Mouse (Mus musculus) forebrain, postnatal 0 days (tissue): ENCODE measurements around the gene Krt27. TPM values are rescaled to one million over a fixed set of nuclear protein-coding genes. Genes with fewer than 3 reads are reported as not detected.
A peak's percentile ranks its signal among the peaks of the same experiment; 100 is the strongest.

Experiments
- ATAC-seq: fragments of 200-750 bp; cut with Nextera tagmentation; 2 replicates; pipeline ENCODE4 v1.8.0; 2017; ENCODE audit warnings: mild to moderate bottlenecking, moderate library complexity
- DNase-seq: peaks from one replicate; pipeline ENCODE4 v3.0.0-alpha.2; 2015
- H3K27ac ChIP-seq: fragments of 300-500 bp; sonication (generic); 2 replicates; pipeline ENCODE4 v1.5.1; 2014; ENCODE audit warnings: low read depth, mild to moderate bottlenecking, antibody characterized with exemption, low read length, moderate library complexity, mixed read lengths
- H3K27me3 ChIP-seq: fragments of 300-500 bp; sonication (generic); 2 replicates; pipeline ENCODE4 v1.6.1; 2014; ENCODE audit warnings: mild to moderate bottlenecking, low read length, mixed read lengths; ENCODE audit not compliant: insufficient read depth
- H3K36me3 ChIP-seq: fragments of 300-500 bp; sonication (generic); 2 replicates; pipeline ENCODE4 v1.6.1; 2014; ENCODE audit warnings: mild to moderate bottlenecking, moderate library complexity; ENCODE audit not compliant: insufficient read depth
- H3K4me1 ChIP-seq: fragments of 300-500 bp; sonication (generic); 2 replicates; pipeline ENCODE4 v1.6.1; 2014; ENCODE audit warnings: antibody characterized with exemption; ENCODE audit not compliant: insufficient read depth
- H3K4me2 ChIP-seq: fragments of 300-500 bp; sonication (generic); 2 replicates; pipeline ENCODE4 v1.6.1; 2014; ENCODE audit warnings: low read depth, mild to moderate bottlenecking, moderate library complexity
- H3K4me3 ChIP-seq: fragments of 300-500 bp; sonication (generic); 2 replicates; pipeline ENCODE4 v1.5.1; 2014; ENCODE audit warnings: low read depth, low read length, mixed read lengths
- H3K9ac ChIP-seq: fragments of 300-500 bp; sonication (generic); 2 replicates; pipeline ENCODE4 v1.6.1; 2014; ENCODE audit warnings: mild to moderate bottlenecking
- H3K9me3 ChIP-seq: fragments of 300-500 bp; sonication (generic); 2 replicates; pipeline ENCODE4 v1.6.1; 2016; ENCODE audit warnings: low read length
- CTCF ChIP-seq: sonication (generic); IDR thresholded peaks from 2 replicates; pipeline ENCODE4 v1.5.1; 2016; ENCODE audit warnings: antibody characterized with exemption, control low read depth, low read depth
- WGBS: fragments of 180-500 bp; shearing (Covaris S2); extraction: QIAGEN DNeasy Blood & Tissue Kit; methylation state at CpG from one replicate; pipeline ENCODE4 v1.1.7; 2014; 5-methylcytosine and 5-hydroxymethylcytosine counted together
- polyA plus RNA-seq: library from polyadenylated mRNA; unstranded; fragments of >200 nt; fragmentation: Nextera tagmentation; extraction: Ambion mirVana; gene quantifications from 2 replicates; pipeline ENCODE4 v1.2.1, GENCODE M21; 2015
- total RNA-seq: library from RNA; depleted of rRNA; stranded (reverse); fragments of >200 nt; gene quantifications from 2 replicates; pipeline ENCODE4 v1.2.3, GENCODE M21; 2014; rRNA removed

The Krt27 gene
- 0.23 TPM in 1 of 2 replicates, not detected in the other for total RNA-seq
- polyA plus RNA-seq: 0.10 TPM in 1 of 2 replicates, not detected in the other

DNA sequence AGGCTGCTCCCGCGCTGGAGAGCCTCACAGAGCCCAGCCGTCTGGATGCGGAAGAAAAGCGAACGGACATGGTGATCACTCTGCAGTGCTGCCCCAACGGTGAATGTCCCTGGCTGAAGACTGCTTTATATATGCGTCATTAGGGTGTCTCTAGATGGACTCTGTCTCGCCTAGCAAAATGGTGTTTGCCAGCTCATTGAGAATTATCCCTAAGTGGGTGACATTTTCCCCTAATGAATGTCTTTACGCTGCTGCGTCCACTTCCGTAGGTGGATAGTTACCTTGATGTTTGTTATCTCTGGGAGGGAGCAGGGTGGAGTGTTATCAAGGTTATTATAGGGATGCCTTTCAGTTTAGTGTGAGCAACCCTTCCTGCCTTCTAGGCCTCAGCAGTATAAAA is at the start of gene Krt27:
Gene Krt27, minus strand, starts transcription at position 101 of the 400 bp plus-strand sequence.
- Histone ChIP-seq H3K36me3 (no peaks in the 10 kb centered on the region), H3K4me3 (no peak within 1 kb of the TSS), H3K4me1 (no peaks in the 10 kb centered on the region), H3K27me3 (no peaks in the 10 kb centered on the region), H3K9me3 (no peaks in the 10 kb centered on the region), H3K27ac (no peak within 1 kb of the TSS), H3K9ac (no peak within 1 kb of the TSS), H3K4me2 (no peak within 1 kb of the TSS)
- DNase-seq (no peak), ATAC-seq (no peak)
- no peak for TF ChIP-seq CTCF
- WGBS: 86% methylated on average over 12 of the region's 12 CpGs

DNA sequence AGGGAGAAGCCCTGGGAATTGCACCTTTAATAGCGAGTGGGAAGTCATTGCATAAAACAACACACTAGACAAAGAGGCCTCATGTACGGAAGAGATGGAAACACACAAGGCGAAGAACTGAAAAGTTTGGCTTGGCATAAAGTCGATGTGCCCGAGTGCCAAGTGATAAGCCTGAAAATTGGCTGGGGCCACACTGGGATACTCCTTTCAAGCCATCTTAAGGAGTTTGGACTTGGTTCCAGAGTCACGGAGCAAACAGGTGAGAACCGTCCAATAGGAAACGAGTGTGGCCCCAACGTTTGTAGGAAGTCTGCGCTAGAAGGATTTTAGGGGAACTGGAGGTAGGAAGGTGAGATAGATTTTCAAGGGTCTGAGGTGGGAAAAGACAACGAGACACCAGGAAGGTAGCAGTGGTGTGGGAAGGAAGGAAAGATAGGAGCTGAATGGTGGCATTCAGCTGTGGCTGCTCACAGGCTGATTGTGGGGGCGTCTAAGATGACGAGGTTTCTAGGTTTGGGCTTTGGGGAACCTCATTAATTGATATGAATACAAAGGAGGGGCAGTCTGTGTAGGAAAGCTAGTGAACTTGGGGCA is 49.1 kb upstream of the Krt27 start:
- TF ChIP-seq CTCF: no peak
- Histone ChIP-seq H3K27me3 (no peaks in the 10 kb centered on the region), H3K4me1 (no peaks in the 10 kb centered on the region), H3K4me3 (no peak overlapping the region), H3K4me2 (no peak overlapping the region), H3K36me3 (no peaks in the 10 kb centered on the region), H3K9ac (no peak overlapping the region), H3K27ac (no peak overlapping the region), H3K9me3 (no peaks in the 10 kb centered on the region)
- no peak for ATAC-seq
- no peak for DNase-seq
- 87% methylated on average over 13 of the region's 13 CpGs for WGBS

DNA sequence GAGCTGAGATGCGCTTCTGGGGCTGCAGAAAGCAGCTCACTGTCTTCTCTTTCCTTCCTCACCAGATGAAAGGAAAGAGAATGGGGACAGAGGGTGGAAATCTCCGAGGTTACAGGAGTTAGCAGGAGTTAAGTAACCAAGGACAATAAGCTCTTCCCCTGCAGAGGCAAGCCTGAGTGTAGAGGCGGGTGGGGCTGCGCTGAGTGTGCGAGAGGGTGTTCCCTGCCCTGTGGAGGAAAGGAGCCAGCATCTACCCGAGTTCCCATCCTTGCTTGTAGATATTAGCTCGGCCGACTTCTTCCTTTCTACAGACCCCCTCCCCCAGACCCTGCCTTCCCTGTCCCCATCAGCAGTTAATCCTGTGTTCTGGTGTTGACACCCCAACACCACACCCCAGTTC is 47.9 kb upstream of the Krt27 start:
- TF ChIP-seq CTCF: no peak
- no peaks in the 10 kb centered on the region for H3K4me1 ChIP-seq
- WGBS: 48% methylated on average over 8 of the region's 8 CpGs
- no peak overlapping the region for H3K4me3 ChIP-seq
- no peaks in the 10 kb centered on the region for H3K9me3 ChIP-seq
- ATAC-seq (no peak), DNase-seq (no peak)
- H3K27ac ChIP-seq: no peak overlapping the region
- H3K9ac ChIP-seq: no peak overlapping the region
- H3K36me3 ChIP-seq: no peaks in the 10 kb centered on the region
- no peak overlapping the region for H3K4me2 ChIP-seq
- H3K27me3 ChIP-seq: no peaks in the 10 kb centered on the region

DNA sequence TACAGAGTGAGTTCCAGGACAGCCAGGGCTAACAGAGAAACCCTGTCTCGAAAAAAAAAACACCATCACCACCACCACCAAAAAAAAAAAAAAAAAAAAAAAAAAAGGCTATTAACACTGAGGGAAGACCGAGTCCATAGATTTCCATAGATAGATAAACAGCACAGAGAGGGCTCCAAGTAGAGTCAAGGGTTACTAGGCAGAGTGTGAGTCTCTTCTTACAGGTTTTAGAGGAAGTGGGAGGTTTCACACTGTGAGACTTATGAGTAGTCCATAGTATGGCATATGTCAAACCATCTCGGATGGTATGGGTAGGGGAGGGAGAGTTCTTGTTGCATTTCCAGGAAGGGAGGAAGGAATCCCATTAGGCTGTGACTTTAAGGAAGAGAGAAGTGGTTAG is 47.2 kb upstream of the Krt27 start:
- no peak overlapping the region for H3K4me2 ChIP-seq
- DNase-seq (no peak), ATAC-seq (no peak)
- H3K36me3 ChIP-seq: no peaks in the 10 kb centered on the region
- TF ChIP-seq CTCF: no peak
- 82% methylated on average over 3 of the region's 3 CpGs for WGBS
- no peaks in the 10 kb centered on the region for H3K4me1 ChIP-seq
- no peaks in the 10 kb centered on the region for H3K9me3 ChIP-seq
- no peak overlapping the region for H3K4me3 ChIP-seq
- no peaks in the 10 kb centered on the region for H3K27me3 ChIP-seq
- no peak overlapping the region for H3K9ac ChIP-seq
- no peak overlapping the region for H3K27ac ChIP-seq

DNA sequence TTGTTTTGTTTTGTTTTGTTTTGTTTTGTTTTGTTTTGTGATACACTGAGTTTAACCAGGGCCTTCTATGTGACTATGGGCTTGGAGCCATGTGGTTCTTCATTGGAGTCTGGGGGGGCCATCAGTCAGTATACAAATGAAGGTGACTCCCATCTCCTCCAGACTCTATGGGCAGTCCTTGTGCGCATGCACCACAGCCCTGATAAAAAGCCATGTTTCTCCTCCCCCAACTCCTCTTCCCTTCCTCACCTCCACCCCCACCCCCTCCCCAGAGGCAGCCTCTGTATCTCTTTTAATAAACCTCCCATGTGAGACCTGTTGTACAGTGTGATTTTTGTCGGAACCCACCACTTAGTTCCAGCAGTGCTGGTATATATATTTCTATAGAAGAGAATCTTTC is 45.8 kb upstream of the Krt27 start:
- ATAC-seq: no peak
- no peaks in the 10 kb centered on the region for H3K4me1 ChIP-seq
- 50% methylated on average over 2 of the region's 2 CpGs for WGBS
- DNase-seq: no peak
- H3K27me3 ChIP-seq: no peaks in the 10 kb centered on the region
- no peaks in the 10 kb centered on the region for H3K9me3 ChIP-seq
- no peak overlapping the region for H3K9ac ChIP-seq
- no peak overlapping the region for H3K4me3 ChIP-seq
- H3K4me2 ChIP-seq: no peak overlapping the region
- H3K36me3 ChIP-seq: no peaks in the 10 kb centered on the region
- H3K27ac ChIP-seq: no peak overlapping the region
- no peak for TF ChIP-seq CTCF

DNA sequence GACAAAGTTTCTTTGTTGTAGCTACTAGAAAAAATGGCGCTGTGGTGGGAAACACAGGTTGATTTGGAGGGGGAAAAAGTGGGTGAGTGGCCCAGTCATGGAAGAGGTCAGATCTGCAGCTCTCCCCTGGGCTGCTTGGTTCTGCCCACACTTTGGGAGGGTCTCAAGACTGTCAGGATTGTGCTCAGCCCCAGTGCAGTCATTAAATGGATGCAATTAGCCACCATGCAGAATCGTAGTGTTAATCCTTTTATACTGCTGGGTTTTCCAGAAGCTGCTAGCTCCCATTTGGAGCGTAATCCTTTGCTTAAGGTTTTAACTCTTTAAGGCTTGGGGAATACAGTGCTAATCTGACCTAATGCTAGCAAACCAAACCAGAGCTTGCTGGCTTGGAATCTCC is 45.1 kb upstream of the Krt27 start:
- H3K27me3 ChIP-seq: no peaks in the 10 kb centered on the region
- no peak overlapping the region for H3K27ac ChIP-seq
- H3K9ac ChIP-seq: no peak overlapping the region
- H3K4me2 ChIP-seq: no peak overlapping the region
- H3K4me1 ChIP-seq: no peaks in the 10 kb centered on the region
- DNase-seq (no peak), ATAC-seq (no peak)
- no peaks in the 10 kb centered on the region for H3K9me3 ChIP-seq
- no peak overlapping the region for H3K4me3 ChIP-seq
- TF ChIP-seq CTCF: no peak
- no peaks in the 10 kb centered on the region for H3K36me3 ChIP-seq
- 4% methylated on average over 3 of the region's 3 CpGs for WGBS

DNA sequence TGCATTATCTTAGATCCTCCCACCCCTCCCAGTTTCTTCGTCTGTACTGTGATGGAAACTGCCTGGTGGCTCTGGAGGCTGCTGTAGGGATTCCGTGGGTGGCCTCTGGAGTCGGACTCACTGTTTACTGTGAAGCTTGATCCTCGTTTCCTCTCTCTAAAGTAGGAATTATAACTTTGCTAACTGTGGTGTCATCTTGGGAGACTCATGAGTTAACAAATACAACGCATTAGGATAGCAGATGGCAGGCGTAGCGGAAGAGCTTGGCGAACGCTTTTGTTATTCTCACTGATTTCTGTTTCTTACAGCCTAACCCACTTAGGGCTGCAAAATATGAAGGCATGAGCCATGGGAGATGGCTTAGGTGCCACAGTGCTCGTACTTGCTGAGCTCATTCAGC is 41.6 kb upstream of the Krt27 start:
- peak; percentile 36; the same call in 1 of the 2 replicates for ATAC-seq
- Histone ChIP-seq H3K4me3 (no peak overlapping the region), H3K9ac (no peak overlapping the region), H3K27me3 (no peaks in the 10 kb centered on the region), H3K36me3 (no peaks in the 10 kb centered on the region), H3K27ac (0 out of 2 replicates have a peak overlapping the region, but pooled peaks have one; percentile 29), H3K4me1 (no peaks in the 10 kb centered on the region), H3K9me3 (no peaks in the 10 kb centered on the region), H3K4me2 (no peak overlapping the region)
- peak; percentile 55 for DNase-seq
- WGBS: 67% methylated on average over 10 of the region's 10 CpGs
- no peak for TF ChIP-seq CTCF
